Mouse (Mus musculus) megakaryocyte, embryonic 14.5 days (primary cell): ENCODE data around the gene Gm26938. TPM values are rescaled to one million over a fixed set of nuclear protein-coding genes. Genes with fewer than 3 reads are reported as not detected.

Experiments
- H3K27me3 ChIP-seq: replicated peaks from 2 replicates; pipeline ENCODE3; 2012; ENCODE audit warnings: inconsistent platforms
- H3K36me3 ChIP-seq: replicated peaks from 2 replicates; pipeline ENCODE3; 2012; ENCODE audit warnings: low read length, inconsistent platforms, mixed read lengths
- H3K4me1 ChIP-seq: 2 replicates; pipeline ENCODE4 v1.6.1; 2012; ENCODE audit warnings: inconsistent platforms
- H3K4me3 ChIP-seq: replicated peaks from 2 replicates; pipeline ENCODE3; 2012; ENCODE audit warnings: moderate library complexity, mild to moderate bottlenecking, inconsistent platforms
- H3K9me3 ChIP-seq: 2 replicates; pipeline ENCODE4 v1.6.1; 2012; ENCODE audit warnings: inconsistent platforms
- FLI1 ChIP-seq: IDR thresholded peaks from 2 replicates; pipeline ENCODE4 v1.6.1; 2012; ENCODE audit warnings: low read length, inconsistent platforms, mixed read lengths
- GATA1 ChIP-seq: IDR thresholded peaks from 3 replicates; pipeline ENCODE4 v1.6.1; 2012; ENCODE audit warnings: mixed read lengths, low read length, inconsistent platforms, borderline replicate concordance
- polyA plus RNA-seq: library from polyadenylated mRNA; stranded (reverse); fragments of >175 nt; gene quantifications from 2 replicates; pipeline ENCODE4 v1.2.3, GENCODE M21; 2012; ENCODE audit warnings: low replicate concordance; ENCODE audit not compliant: insufficient read depth

Gene Gm26938
- polyA plus RNA-seq, 1 experiment, result not detected

DNA sequence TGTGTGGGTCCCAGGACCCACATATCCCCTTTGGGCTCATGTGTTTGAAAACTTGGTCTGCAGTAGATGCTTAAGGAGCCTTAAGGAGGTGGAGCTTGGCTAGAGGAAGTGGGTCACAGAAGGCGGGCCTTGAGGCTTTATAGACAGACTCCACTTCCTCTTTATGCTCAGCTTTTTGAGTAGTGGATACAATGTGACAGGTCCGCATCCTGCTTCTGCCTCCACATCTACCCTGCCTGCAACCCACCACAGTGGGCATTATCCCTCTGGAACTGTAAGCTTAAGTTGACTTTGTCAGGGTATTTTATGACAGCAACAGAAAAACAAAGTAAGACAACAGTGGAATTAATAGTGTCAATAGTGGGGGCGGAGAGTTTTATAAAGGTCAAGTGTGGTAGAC, 4.5 kb upstream of the Gm26938 start:
- Histone ChIP-seq H3K36me3 (peaks cover under 1% of the 10 kb centered on the region), H3K9me3 (no peaks in the 10 kb centered on the region), H3K4me1 (peaks cover 55% of the 10 kb centered on the region), H3K27me3 (peaks cover 6% of the 10 kb centered on the region), H3K4me3 (peak overlapping the region; percentile 83)
- no peak for TF ChIP-seq FLI1
- TF ChIP-seq GATA1, result no peak

DNA sequence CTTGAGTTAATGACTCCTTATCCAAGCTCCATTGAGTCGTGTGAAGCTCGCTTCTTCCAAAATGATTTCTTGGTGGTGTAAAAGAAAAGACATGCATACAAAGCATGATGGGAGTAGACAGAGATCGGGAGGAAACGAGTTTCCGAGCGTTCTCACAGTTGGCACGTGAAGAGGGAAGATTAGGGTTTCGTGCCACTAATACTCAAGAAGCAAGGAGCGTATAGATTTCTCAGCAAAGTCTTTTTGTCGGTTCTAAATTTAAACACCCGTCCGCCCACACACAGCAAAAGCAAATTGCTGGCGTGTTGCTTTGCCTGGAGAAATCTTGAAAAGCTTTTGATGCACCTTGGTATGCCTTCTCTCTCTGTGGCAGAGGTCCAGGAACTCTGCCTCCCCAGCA, 3.2 kb upstream of the Gm26938 start:
- TF ChIP-seq FLI1 (no peak), GATA1 (no peak)
- no peak overlapping the region for H3K4me3 ChIP-seq
- H3K9me3 ChIP-seq, result no peaks in the 10 kb centered on the region

DNA sequence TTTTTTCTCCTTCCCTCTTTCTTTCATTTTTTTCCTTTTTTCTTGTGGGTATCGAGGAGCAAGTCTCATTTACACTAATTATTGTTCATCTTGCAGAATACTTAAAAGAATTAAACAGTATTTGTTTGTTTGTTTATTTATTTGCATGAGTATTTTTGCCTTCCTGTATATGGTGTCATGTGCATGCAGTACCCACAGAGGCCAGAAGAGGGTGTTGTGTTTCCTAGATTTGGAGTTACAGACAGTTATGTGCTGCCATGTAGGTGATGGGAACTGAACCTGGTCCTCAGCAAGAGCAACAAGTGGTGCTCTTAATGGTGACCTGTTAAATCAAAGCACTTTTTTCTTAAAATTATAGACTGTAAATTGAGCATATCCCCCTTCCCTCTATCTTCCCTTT, 1.4 kb upstream of the Gm26938 start:
- H3K27me3 ChIP-seq, result no peaks in the 10 kb centered on the region
- no peaks in the 10 kb centered on the region for H3K9me3 ChIP-seq
- peaks cover 28% of the 10 kb centered on the region for H3K36me3 ChIP-seq
- H3K4me1 ChIP-seq, result peaks cover 61% of the 10 kb centered on the region
- no peak overlapping the region for H3K4me3 ChIP-seq
- TF ChIP-seq FLI1, result no peak
- no peak for TF ChIP-seq GATA1

More for the DNA sequence above, 3.2 kb upstream of the Gm26938 start:
- H3K4me1 ChIP-seq, result peaks cover 62% of the 10 kb centered on the region
- H3K36me3 ChIP-seq, result peaks cover 12% of the 10 kb centered on the region
- H3K27me3 ChIP-seq, result peaks cover 3% of the 10 kb centered on the region

DNA sequence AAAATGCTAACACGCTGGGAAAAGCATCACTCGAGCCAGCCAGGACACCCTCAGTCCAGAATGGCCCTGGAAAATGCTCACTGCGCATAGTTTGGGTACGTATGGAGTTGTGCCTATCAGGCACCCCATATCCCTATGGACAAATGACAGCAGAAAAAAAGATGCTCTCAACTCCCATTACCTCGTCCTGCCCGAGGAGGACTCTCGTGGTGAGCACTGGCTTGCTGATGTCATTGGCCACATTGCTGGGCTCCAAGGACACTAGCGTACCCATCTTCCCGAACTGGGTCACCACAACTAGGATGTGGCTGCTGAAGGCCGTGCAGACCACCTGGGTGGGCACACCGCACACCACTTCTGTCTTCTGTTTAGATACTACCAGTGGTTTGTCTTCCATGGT, 260 bp downstream of the Gm26938 start:
- H3K9me3 ChIP-seq, result no peaks in the 10 kb centered on the region
- peaks cover 45% of the 10 kb centered on the region for H3K36me3 ChIP-seq
- TF ChIP-seq FLI1, result no peak
- no peak for TF ChIP-seq GATA1
- no peaks in the 10 kb centered on the region for H3K27me3 ChIP-seq
- peak overlapping the region; percentile 98 for H3K4me3 ChIP-seq
- peaks cover 47% of the 10 kb centered on the region for H3K4me1 ChIP-seq

DNA sequence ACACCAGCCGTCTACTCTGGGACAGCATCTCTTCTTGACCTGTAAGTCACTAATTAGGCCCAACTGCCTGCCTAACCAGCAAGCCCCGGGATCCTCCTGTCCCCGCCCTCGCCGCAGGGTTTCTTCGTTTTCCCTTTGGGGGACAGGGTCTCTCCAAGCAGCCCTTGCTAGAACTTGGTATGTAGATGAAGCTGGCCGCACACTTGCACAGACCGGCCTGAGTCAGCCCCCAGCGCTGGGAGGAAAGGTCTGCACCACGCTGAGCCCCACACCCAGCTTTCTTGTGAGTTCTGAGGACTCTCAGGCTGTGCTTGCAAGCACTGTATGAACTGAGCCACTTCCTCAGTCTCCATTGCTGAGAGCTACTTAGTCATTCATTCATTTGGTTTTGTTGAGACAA, 1.7 kb downstream of the Gm26938 start:
- no peaks in the 10 kb centered on the region for H3K27me3 ChIP-seq
- H3K9me3 ChIP-seq, result no peaks in the 10 kb centered on the region
- H3K36me3 ChIP-seq, result peaks cover 57% of the 10 kb centered on the region
- no peak for TF ChIP-seq GATA1
- TF ChIP-seq FLI1, result no peak
- H3K4me3 ChIP-seq, result no peak overlapping the region
- peaks cover 35% of the 10 kb centered on the region for H3K4me1 ChIP-seq

DNA sequence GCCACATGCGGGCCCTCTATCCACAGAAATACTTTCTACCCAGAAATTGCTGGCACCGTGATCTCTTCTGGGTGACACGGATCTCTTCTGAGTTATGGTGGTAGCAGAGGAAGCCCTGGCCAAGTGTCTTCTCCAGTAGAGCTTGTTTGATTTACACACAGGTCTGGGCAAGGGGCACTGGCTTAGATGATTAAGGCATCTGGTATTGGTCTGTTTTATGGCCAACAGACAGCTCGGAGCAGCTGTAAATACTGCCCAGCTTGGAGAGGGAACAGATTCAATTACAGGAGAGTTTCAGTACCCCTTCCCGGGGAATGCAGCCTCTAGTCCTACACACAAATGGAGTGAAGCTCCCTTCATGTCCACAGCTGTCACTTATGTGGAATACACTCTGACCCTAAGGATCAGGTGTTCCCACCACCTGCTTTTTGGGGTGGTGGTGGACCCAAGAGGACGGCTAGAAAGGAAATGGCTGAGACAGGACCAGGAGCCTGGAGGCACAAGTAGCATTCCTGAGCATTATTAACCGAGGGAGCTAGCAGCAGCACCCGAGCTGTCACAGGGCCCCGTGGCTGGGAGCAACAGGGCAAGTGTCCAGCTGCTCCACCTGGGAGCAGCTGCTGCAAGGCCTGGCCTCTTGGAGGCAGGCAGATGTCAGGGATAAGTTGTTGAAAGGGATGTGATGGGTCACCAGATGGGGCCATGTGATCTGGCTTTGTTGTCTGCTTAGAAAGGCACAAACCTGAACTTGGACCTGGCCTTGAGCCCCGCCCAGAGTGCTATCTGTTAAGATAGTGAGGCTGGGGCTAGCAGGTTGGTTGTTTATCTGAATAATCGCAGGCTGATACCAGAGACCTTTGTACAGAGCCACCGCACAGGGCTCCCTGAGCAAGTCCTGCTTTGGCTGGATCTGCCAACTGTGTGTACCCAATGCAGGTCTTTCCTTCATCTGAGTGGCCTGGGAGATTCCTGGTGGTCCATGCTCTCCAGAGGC, 4.4 kb downstream of the Gm26938 start:
- Histone ChIP-seq H3K27me3 (no peaks in the 10 kb centered on the region), H3K4me3 (no peak overlapping the region), H3K4me1 (peaks cover 48% of the 10 kb centered on the region), H3K36me3 (peaks cover 61% of the 10 kb centered on the region), H3K9me3 (no peaks in the 10 kb centered on the region)
- TF ChIP-seq FLI1 (no peak), GATA1 (no peak)

DNA sequence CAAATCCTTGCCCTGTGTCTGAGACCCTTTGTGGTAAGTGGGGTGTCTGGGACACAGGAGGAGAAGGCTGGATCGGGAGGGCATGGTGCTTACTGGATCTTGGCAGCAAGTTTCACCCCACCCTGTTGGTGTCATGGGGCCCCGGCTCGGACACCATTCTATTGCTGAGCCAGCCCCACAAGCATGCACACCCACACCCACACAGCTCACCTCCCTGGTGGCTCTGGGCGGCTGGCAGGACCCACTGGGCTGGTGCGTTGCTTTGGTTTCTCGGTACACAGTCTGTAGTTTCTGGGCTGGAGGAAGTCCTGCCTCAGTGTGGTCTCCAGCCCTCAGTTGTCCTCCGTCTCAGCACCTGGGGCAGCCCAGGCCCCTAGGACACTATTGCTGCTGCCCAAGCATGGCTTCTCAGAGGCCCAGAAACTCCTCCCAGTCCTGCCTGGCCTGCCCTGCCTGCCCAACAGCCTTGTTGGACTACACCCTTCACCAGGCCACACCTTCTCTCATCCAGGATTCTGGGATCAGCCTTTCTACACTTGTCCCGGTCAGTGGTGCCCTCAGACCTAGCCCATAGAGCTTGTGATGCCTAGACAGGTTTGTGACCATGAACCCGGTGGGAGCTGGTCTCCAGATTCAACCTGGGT, 6.5 kb downstream of the Gm26938 start, which contains the start of gene Tmem184a:
Tmem184a (minus strand) TSS at position 380 of the 644 bp plus-strand sequence.
- H3K4me3 ChIP-seq, result no peak within 1 kb of the TSS
- H3K4me1 ChIP-seq, result peaks cover 52% of the 10 kb centered on the region
- H3K9me3 ChIP-seq, result no peaks in the 10 kb centered on the region
- H3K27me3 ChIP-seq, result no peaks in the 10 kb centered on the region
- peaks cover 52% of the 10 kb centered on the region for H3K36me3 ChIP-seq
- TF ChIP-seq FLI1 (no peak), GATA1 (no peak)

DNA sequence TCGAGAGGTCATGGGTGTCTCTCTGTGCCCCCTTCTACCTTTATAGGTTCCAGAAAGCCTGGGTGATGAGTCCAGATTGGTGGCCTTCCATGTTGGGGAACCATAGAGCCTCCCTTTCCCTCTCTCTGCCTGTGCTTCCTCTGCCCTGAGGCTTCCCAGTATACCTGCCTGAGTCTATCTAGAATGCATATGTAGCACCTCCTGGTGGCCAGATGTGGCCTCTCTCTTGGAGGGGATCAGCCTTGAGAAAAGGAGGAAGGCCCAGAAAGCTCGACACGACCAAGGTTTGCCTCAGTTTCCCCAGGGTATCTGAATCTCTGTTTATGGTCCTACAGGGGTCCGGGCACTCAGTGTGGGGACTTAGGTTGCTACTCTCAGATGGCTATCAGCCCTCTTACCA, 7.4 kb downstream of the Gm26938 start:
- Histone ChIP-seq H3K27me3 (no peaks in the 10 kb centered on the region), H3K4me1 (peaks cover 56% of the 10 kb centered on the region), H3K4me3 (no peak overlapping the region), H3K9me3 (no peaks in the 10 kb centered on the region), H3K36me3 (peaks cover 44% of the 10 kb centered on the region)
- TF ChIP-seq FLI1, result no peak
- no peak for TF ChIP-seq GATA1

DNA sequence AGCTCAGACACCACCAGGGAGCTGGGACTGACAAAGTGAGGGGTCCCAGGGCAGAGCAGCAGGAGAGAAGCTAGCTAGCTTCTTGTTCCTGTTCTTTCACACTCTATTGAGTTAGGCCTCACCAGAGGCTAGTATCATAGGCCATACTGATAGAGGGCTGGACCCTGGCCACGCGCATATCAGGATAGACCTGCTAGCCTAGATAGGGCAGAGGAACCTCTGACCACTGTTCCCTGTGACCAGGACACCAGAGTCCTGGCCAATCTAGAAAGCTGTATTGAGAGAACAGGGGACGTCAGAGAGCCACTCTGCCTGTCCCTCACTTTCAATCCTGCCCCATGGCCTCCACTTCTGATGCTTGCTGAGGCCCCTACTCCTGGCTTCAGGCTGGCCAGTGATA, 8.2 kb downstream of the Gm26938 start:
- no peak for TF ChIP-seq GATA1
- no peak for TF ChIP-seq FLI1
- Histone ChIP-seq H3K27me3 (no peaks in the 10 kb centered on the region), H3K36me3 (peaks cover 37% of the 10 kb centered on the region), H3K9me3 (no peaks in the 10 kb centered on the region), H3K4me1 (peaks cover 64% of the 10 kb centered on the region), H3K4me3 (peak overlapping the region; percentile 13)

DNA sequence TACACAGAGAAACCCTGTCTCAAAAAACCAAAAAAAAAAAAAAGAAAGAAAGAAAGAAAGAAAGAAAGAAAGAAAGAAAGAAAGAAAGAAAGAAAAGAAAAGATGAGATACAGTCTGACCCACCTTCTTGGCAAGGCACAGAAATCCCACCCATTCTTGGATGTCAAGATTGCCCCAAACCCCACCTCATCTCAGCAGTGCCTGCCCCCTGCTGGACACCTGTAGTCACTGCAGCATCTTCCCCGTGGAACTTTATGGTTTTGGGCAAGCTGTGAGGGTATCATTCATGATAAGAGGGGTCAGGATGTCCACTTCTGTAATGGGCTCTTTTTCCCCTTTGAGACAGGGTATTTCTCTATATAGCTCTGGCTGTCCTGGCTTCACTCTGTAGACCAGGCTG, 8.9 kb downstream of the Gm26938 start:
- Histone ChIP-seq H3K36me3 (peaks cover 29% of the 10 kb centered on the region), H3K4me3 (no peak overlapping the region), H3K27me3 (no peaks in the 10 kb centered on the region), H3K9me3 (no peaks in the 10 kb centered on the region), H3K4me1 (peaks cover 72% of the 10 kb centered on the region)
- no peak for TF ChIP-seq GATA1
- no peak for TF ChIP-seq FLI1
